Mouse (Mus musculus): ENCODE measurements around the gene Lpcat1. TPM values are rescaled to one million over a fixed set of nuclear protein-coding genes. Genes with fewer than 3 reads are reported as not detected.
A peak's percentile ranks its signal among the peaks of the same experiment; 100 is the strongest.

Lpcat1 gene
- polyA plus RNA-seq (2016; fragmentation: Nextera tagmentation; extraction: Ambion mirVana) = 59.3 and 64.8 TPM in 2 replicates

DNA sequence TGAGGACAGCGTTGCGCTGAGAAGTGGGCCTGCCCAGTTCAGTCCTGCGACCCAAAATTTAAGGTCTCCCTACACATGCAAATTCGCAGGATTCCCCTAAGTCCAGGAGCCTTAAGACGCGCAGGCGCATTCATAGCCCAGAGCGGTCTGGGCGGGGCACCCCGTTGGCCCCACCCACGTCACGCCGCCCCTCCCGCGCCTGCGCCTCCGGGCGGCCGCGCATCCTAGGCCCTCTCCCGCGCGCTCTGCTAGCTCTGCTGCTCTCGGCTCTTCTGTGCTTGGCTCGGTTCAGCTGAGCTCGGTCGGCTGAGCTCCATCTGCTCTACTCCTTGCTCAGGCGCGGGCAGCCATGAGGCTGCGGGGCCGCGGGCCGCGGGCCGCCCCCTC lies at the start of gene Lpcat1:
Lpcat1 (plus strand) TSS at position 164 of the 387 bp plus-strand sequence.
- peaks cover 24% of the 10 kb centered on the region for H3K4me1 ChIP-seq
- peak within 1 kb of the TSS; percentile 99 for H3K27ac ChIP-seq
- no peaks in the 10 kb centered on the region for H3K9me3 ChIP-seq
- H3K36me3 ChIP-seq = no peaks in the 10 kb centered on the region
- peak within 1 kb of the TSS; percentile 80 for H3K4me2 ChIP-seq (replicated peaks)
- peak within 1 kb of the TSS; percentile 89 for H3K4me3 ChIP-seq
- under 1% methylated on average over 35 of the region's 35 CpGs for WGBS
- peak; percentile 92 for ATAC-seq (ENCODE audit: insufficient number of reproducible peaks, insufficient read depth, low FRiP score, low TSS enrichment)
- H3K9ac ChIP-seq = peak within 1 kb of the TSS; percentile 88
- H3K27me3 ChIP-seq = no peaks in the 10 kb centered on the region

DNA sequence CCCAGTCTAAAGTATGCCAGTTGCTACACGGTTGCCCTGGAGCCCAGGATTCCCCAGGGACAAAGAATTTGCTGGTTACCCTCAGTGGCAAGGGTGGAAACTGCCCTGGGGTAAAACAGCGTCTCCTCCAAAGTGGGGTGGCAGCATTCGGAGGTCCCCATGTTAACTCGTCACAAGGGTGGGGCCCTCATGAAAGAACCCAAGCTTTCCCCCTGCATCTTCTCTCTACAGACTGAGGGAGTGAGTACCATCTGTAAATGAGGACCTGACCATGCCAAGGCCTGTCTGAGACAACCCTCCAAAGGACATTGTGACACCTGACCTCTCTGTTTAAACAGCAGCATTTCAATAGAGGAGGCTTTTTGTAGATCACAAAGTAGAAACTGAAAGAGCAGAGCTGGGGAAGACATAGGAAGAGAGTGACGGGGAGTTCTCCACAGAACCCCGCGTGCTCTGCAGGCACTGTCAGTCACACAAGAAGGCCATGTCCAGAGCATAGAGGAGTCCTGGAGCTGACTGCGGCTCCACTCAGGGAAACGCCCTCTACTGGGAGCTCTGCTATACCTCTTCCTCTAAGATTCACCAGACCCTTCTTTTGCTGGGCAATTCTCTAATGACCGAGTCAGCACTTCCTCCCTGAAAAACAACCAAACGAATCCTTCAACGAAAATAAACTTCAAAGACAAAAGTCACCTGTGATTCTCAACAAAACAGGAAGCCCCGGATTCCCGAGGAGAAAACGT lies 49.3 kb upstream of the Lpcat1 start:
- 33% methylated on average over 15 of the region's 15 CpGs for WGBS
- no peaks in the 10 kb centered on the region for H3K4me1 ChIP-seq
- no peaks in the 10 kb centered on the region for H3K9me3 ChIP-seq
- no peak overlapping the region for H3K27ac ChIP-seq
- H3K4me3 ChIP-seq = no peak overlapping the region
- no peak overlapping the region for H3K4me2 ChIP-seq (replicated peaks)
- ATAC-seq (ENCODE audit: insufficient number of reproducible peaks, insufficient read depth, low FRiP score, low TSS enrichment) = 0 out of 2 replicates have a peak, but pooled peaks have one; percentile 64
- H3K27me3 ChIP-seq = no peaks in the 10 kb centered on the region
- no peaks in the 10 kb centered on the region for H3K36me3 ChIP-seq
- H3K9ac ChIP-seq = no peak overlapping the region

DNA sequence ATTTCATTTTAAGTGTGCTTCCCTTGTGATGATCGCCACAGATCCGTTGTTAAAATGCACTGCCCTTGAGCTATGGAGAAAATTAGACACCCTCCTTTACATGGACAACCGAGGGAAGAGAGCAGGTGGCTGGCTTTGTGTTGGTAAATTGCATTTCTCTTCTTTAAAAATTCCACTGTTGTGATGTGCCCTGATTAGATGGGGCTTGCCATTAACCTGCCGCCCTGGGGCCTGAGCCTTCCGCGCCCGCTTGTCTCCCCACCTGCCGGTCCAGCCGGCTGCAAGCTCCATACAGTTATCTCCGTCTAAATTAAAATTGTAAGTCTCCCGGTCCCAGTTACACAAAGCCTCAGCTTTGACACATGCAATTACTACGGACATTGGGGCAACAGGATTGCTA lies 48.7 kb upstream of the Lpcat1 start:
- Histone ChIP-seq H3K27ac (no peak overlapping the region), H3K36me3 (no peaks in the 10 kb centered on the region), H3K4me2 (replicated peaks) (no peak overlapping the region), H3K9ac (no peak overlapping the region), H3K4me3 (no peak overlapping the region), H3K9me3 (no peaks in the 10 kb centered on the region), H3K27me3 (no peaks in the 10 kb centered on the region), H3K4me1 (no peaks in the 10 kb centered on the region)
- no peak for ATAC-seq (ENCODE audit: insufficient number of reproducible peaks, insufficient read depth, low FRiP score, low TSS enrichment)
- WGBS = 48% methylated on average over 12 of the region's 12 CpGs

DNA sequence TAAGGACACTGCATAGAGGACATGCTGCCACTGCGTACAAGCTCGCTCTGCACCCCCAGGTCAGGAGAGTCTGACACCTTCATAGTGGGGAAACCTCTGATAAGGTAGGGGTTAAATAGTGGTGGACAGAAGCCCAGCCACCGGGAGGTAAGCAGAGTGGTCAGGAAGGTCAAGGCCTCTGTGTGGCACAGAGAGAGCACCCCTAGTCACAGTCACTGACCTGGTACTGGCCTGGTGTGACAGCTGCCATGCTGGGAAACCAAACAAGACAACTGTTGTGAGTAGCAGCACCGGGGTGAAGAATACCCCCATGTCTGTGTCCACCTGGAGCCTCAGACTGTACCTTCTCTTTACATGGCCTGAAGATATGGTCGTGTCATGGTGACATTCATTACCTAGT lies 47.8 kb upstream of the Lpcat1 start:
- 75% methylated on average over 5 of the region's 5 CpGs for WGBS
- no peak for ATAC-seq (ENCODE audit: insufficient number of reproducible peaks, insufficient read depth, low FRiP score, low TSS enrichment)
- H3K27ac ChIP-seq = no peak overlapping the region

DNA sequence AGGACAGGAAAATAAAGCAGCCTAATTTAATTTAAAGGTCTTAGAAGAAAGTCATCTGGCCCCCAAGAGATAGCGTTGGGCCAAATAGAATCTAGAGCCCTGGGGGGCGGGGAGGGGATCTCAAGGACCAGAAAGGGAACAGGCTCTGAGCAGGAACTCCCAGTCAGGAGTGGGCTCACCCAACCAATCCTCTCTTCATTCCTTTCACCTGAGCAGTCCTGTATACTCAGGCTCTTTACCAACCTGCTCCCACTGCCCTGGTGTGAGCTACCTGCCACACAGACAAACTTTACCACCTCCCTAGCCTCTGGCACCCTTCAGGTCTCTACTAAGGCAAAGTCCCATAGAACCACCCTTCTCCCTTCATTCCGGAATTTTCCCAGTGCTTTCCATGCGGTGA lies 44.0 kb upstream of the Lpcat1 start:
- Histone ChIP-seq H3K4me3 (no peak overlapping the region), H3K4me2 (replicated peaks) (no peak overlapping the region), H3K27ac (no peak overlapping the region), H3K9me3 (no peaks in the 10 kb centered on the region), H3K9ac (no peak overlapping the region), H3K36me3 (no peaks in the 10 kb centered on the region), H3K27me3 (0 out of 2 replicates have a peak, but pooled peaks cover 2% of the 10 kb centered on the region), H3K4me1 (no peaks in the 10 kb centered on the region)
- ATAC-seq (ENCODE audit: insufficient number of reproducible peaks, insufficient read depth, low FRiP score, low TSS enrichment) = no peak
- 71% methylated on average over 4 of the region's 4 CpGs for WGBS

More for the DNA sequence above, 47.8 kb upstream of the Lpcat1 start:
- H3K36me3 ChIP-seq = no peaks in the 10 kb centered on the region
- H3K9ac ChIP-seq = no peak overlapping the region
- H3K4me2 ChIP-seq (replicated peaks) = no peak overlapping the region
- H3K9me3 ChIP-seq = no peaks in the 10 kb centered on the region
- no peaks in the 10 kb centered on the region for H3K4me1 ChIP-seq
- H3K4me3 ChIP-seq = no peak overlapping the region
- H3K27me3 ChIP-seq = no peaks in the 10 kb centered on the region

DNA sequence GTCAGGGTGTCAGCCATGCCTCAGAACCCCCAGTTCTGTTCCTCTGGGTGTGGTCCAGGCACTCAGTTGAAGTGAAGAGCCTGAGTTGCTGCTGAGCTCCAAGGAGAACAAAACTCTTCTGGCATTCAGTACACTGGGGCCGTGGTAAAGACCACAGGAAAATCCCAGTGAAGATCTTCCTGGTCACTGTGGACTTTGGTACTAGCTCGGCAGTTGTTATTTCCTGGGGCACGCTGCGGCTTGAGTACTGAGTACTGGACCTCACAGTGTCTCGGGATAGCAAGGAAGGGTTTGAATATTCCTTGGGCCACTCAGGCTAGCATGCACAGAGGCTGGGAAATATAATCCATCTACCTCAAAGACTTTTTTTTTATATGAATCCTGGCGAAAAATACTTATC lies 42.0 kb upstream of the Lpcat1 start:
- WGBS = 72% methylated on average over 6 of the region's 6 CpGs
- H3K4me2 ChIP-seq (replicated peaks) = no peak overlapping the region
- H3K4me3 ChIP-seq = no peak overlapping the region
- no peak overlapping the region for H3K9ac ChIP-seq
- no peaks in the 10 kb centered on the region for H3K9me3 ChIP-seq
- no peaks in the 10 kb centered on the region for H3K4me1 ChIP-seq
- H3K36me3 ChIP-seq = no peaks in the 10 kb centered on the region
- 0 out of 2 replicates have a peak, but pooled peaks cover 2% of the 10 kb centered on the region for H3K27me3 ChIP-seq
- ATAC-seq (ENCODE audit: insufficient number of reproducible peaks, insufficient read depth, low FRiP score, low TSS enrichment) = no peak
- no peak overlapping the region for H3K27ac ChIP-seq

DNA sequence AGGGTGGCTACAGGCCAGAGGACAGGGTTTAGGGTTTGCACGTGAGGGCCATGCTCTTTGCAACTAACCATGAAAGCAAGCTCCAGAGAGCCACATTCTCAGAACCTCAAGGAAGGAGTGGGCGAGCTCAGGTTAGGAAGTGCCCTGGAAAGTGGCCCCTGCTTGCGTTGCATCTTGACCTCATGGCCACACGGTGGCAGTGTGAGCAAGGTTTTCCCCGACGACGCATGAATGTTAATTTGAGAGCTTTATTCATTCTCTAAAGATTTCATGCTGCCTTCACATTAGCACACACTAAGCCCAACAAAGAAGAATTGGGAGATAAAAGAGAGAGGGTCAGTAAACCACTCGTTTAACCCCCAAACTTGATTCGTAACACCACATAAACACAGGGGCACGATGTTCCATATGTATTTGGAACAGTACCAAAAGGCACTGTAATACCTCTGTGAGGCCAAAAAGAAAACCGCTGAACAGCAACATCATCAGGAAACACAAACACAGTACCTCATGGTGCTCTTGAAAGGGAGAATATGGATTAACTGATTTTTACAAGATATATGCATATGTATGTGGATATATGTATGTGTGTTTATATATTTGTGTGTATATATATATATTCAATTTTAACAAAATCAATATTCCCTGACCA lies 41.0 kb upstream of the Lpcat1 start:
- 10% methylated on average over 11 of the region's 11 CpGs for WGBS
- 0 out of 2 replicates have a peak, but pooled peaks cover 2% of the 10 kb centered on the region for H3K27me3 ChIP-seq
- no peaks in the 10 kb centered on the region for H3K9me3 ChIP-seq
- no peaks in the 10 kb centered on the region for H3K4me1 ChIP-seq
- H3K9ac ChIP-seq = no peak overlapping the region
- H3K4me2 ChIP-seq (replicated peaks) = no peak overlapping the region
- H3K27ac ChIP-seq = no peak overlapping the region
- no peaks in the 10 kb centered on the region for H3K36me3 ChIP-seq
- ATAC-seq (ENCODE audit: insufficient number of reproducible peaks, insufficient read depth, low FRiP score, low TSS enrichment) = no peak
- H3K4me3 ChIP-seq = no peak overlapping the region

DNA sequence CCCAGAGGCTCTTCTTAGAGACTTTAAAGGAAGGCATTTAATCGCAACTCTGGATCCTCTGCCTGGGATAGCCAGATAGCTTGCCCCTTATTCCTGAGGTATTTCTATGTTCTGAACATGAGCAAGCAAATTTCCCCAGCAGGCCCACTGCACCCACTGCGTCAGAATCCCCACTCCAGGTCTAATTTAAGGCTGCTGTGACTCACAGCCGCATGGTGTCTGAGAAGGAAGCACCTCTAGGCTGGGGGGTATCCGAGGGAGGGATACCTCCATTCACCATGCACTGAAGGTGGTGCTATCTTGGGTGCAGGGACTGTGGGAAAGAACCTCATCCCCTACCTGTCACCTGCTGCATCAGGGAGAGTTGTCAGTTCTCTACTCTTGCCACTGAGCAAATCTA lies 40.4 kb upstream of the Lpcat1 start:
- 0 out of 2 replicates have a peak, but pooled peaks cover 2% of the 10 kb centered on the region for H3K27me3 ChIP-seq
- H3K36me3 ChIP-seq = no peaks in the 10 kb centered on the region
- H3K4me3 ChIP-seq = no peak overlapping the region
- no peak overlapping the region for H3K9ac ChIP-seq
- no peak for ATAC-seq (ENCODE audit: insufficient number of reproducible peaks, insufficient read depth, low FRiP score, low TSS enrichment)
- no peaks in the 10 kb centered on the region for H3K4me1 ChIP-seq
- H3K27ac ChIP-seq = no peak overlapping the region
- 86% methylated on average over 4 of the region's 4 CpGs for WGBS
- H3K9me3 ChIP-seq = no peaks in the 10 kb centered on the region
- no peak overlapping the region for H3K4me2 ChIP-seq (replicated peaks)

DNA sequence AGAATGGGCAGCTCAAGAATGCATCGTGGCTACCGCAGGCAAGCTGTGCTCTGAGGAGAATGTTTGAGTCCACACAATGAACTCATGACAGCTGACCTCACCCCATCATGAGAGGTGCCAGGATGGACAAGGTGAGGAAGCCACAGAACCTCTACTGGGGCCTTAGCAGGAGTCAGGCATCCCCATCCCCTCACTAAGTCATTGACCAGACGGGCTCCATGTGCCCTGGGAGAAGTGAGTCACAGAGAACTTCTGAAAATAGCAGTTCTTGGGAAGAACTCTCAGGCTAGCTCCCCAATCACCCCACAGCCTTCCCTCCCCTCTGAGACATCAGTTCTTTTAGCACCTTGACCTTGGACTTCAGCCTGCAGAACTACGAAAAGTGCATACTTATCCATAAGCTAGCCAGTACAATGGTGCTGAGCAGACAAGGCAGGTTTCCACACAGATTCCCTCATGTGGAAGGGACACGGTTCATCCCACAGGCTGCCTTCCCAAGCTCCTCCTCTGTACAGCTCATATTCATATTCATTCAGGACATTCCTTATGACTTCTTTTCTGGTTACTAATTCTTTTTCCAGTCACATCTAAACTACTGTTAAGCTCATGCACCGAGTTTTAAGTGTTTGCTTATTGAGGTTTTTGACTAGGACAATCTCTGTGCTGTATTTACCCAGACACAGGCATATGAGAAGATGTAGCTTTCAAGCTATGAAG lies 37.2 kb upstream of the Lpcat1 start:
- H3K27ac ChIP-seq = no peak overlapping the region
- no peak overlapping the region for H3K4me2 ChIP-seq (replicated peaks)
- no peak for ATAC-seq (ENCODE audit: insufficient number of reproducible peaks, insufficient read depth, low FRiP score, low TSS enrichment)
- 0 out of 2 replicates have a peak, but pooled peaks cover 2% of the 10 kb centered on the region for H3K27me3 ChIP-seq
- 83% methylated on average over 6 of the region's 6 CpGs for WGBS
- H3K9ac ChIP-seq = no peak overlapping the region
- H3K4me1 ChIP-seq = no peaks in the 10 kb centered on the region
- no peaks in the 10 kb centered on the region for H3K9me3 ChIP-seq
- no peak overlapping the region for H3K4me3 ChIP-seq
- H3K36me3 ChIP-seq = no peaks in the 10 kb centered on the region

DNA sequence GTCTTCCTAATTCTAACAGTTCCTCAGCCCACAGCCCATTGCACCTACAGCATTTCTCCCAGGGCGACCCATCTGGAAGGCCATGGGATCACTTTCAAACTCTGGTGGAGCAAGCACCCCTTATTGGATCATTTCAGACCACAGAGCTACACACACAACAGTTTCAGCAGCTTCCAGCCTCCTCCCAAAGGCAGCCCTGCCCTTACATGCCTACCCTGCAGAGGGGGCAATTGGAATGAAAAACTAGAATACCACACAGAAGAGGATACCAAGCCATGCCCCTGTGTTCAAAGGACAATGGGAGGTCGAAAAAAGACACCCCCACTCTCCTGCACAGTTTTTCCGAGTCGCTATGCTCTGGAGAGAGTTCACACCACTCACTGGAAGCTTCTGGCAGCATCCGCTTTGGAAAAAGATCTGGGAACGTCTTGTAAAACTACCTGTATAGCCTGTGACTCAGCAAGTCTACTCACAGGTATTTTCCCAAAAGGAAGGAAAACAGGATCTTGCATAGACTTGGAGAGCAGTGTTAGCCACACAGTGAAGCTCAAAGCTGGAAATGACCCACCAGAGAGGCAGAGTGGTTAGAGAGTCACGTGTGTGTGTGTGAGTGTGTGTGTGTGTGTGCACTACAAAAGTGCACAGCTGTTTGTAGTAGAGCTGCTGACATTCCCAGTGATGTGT lies 34.4 kb upstream of the Lpcat1 start:
- ATAC-seq (ENCODE audit: insufficient number of reproducible peaks, insufficient read depth, low FRiP score, low TSS enrichment) = no peak
- Histone ChIP-seq H3K27ac (no peak overlapping the region), H3K4me2 (replicated peaks) (no peak overlapping the region), H3K9me3 (no peaks in the 10 kb centered on the region), H3K9ac (no peak overlapping the region), H3K4me1 (no peaks in the 10 kb centered on the region), H3K36me3 (no peaks in the 10 kb centered on the region), H3K4me3 (no peak overlapping the region), H3K27me3 (no peaks in the 10 kb centered on the region)
- 75% methylated on average over 7 of the region's 7 CpGs for WGBS

DNA sequence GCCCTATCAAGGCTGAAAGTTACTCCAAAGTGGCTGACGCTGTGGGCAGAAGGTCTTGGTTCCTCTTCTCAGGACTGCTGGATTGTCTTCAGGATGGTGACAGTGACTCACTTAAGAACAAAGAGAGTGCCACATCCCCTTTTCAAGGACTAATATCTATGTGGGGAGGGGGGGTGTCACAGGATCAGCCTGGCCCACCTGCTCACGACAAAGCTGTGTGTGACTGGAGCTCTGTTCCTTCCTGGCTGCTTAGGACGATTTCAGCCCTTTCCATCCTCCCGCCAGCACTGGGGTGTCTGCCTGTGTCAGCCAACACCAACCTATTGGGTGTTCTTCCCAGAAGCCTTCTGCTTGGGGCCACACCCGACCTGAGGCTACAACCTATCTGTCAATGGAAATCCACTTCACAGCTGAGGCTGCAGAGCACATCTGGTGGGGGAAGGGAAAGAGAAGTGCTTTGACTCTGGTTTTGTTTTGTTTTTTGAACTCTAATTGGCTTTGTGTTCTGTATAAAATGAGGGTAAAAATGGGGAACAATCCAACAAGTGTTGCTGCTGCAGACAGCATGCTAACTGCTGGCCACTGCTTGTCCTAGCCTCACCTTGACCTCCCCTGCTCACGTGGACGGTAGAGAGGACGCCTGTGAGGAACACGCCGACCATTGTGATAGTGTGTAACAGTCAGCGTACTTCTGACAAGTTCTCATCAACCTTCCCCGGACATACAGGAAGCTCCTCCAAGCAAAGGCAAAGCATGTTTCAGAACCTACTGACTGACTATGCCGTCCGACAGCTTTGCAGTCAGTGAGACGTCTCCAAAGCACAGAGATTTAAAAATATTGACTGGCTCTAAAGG lies 33.1 kb upstream of the Lpcat1 start:
- 82% methylated on average over 15 of the region's 15 CpGs for WGBS
- Histone ChIP-seq H3K4me2 (replicated peaks) (no peak overlapping the region), H3K36me3 (no peaks in the 10 kb centered on the region), H3K9me3 (no peaks in the 10 kb centered on the region), H3K27me3 (no peaks in the 10 kb centered on the region), H3K4me1 (no peaks in the 10 kb centered on the region), H3K4me3 (no peak overlapping the region), H3K9ac (no peak overlapping the region), H3K27ac (no peak overlapping the region)
- no peak for ATAC-seq (ENCODE audit: insufficient number of reproducible peaks, insufficient read depth, low FRiP score, low TSS enrichment)

Measured in embryonic facial prominence, embryonic 12.5 days (tissue).